Mouse (Mus musculus) hindbrain, embryonic 16.5 days (tissue): ENCODE data around the gene AI661453. TPM values are rescaled to one million over a fixed set of nuclear protein-coding genes. Genes with fewer than 3 reads are reported as not detected.

Experiments used
- ATAC-seq: fragments of 200-750 bp; cut with Nextera tagmentation; 2 replicates; pipeline ENCODE4 v1.8.0; 2017; ENCODE audit warnings: moderate TSS enrichment, moderate library complexity
- H3K27ac ChIP-seq: fragments of 300-500 bp; sonication (generic); 2 replicates; pipeline ENCODE4 v1.5.1; 2014; ENCODE audit warnings: low read depth, mild to moderate bottlenecking, control low read depth, low read length, moderate library complexity
- H3K27me3 ChIP-seq: fragments of 300-500 bp; sonication (generic); replicated peaks from 2 replicates; pipeline ENCODE4 v1.6.1; 2014; ENCODE audit warnings: low read length; ENCODE audit not compliant: control insufficient read depth, insufficient read depth
- H3K36me3 ChIP-seq: fragments of 300-500 bp; sonication (generic); 2 replicates; pipeline ENCODE4 v1.6.1; 2014; ENCODE audit warnings: mild to moderate bottlenecking, low read length, moderate library complexity, mixed read lengths; ENCODE audit not compliant: control insufficient read depth, insufficient read depth
- H3K4me1 ChIP-seq: fragments of 300-500 bp; sonication (generic); 2 replicates; pipeline ENCODE4 v1.6.1; 2014; ENCODE audit warnings: low read depth, low read length; ENCODE audit not compliant: control insufficient read depth, insufficient read depth
- H3K4me2 ChIP-seq: fragments of 300-500 bp; sonication (generic); 2 replicates; pipeline ENCODE4 v1.6.1; 2014; ENCODE audit warnings: mild to moderate bottlenecking, low read length, control low read depth, moderate library complexity
- H3K4me3 ChIP-seq: fragments of 300-500 bp; sonication (generic); 2 replicates; pipeline ENCODE4 v1.5.1; 2014; ENCODE audit warnings: mild to moderate bottlenecking, low read length, control low read depth, moderate library complexity
- H3K9ac ChIP-seq: fragments of 300-500 bp; sonication (generic); 2 replicates; pipeline ENCODE4 v1.6.1; 2014; ENCODE audit warnings: low read depth, mild to moderate bottlenecking, control low read depth, low read length, moderate library complexity
- H3K9me3 ChIP-seq: fragments of 300-500 bp; sonication (generic); 2 replicates; pipeline ENCODE4 v1.6.1; 2014; ENCODE audit warnings: mild to moderate bottlenecking, low read length, moderate library complexity; ENCODE audit not compliant: control insufficient read depth
- WGBS: fragments of 180-500 bp; shearing (Covaris S2); extraction: QIAGEN DNeasy Blood & Tissue Kit; methylation state at CpG from one replicate; pipeline ENCODE4 v1.1.7; 2014; 5-methylcytosine and 5-hydroxymethylcytosine counted together
- polyA plus RNA-seq: library from polyadenylated mRNA; unstranded; fragments of >200 nt; fragmentation: Nextera tagmentation; extraction: Ambion mirVana; gene quantifications from 2 replicates; pipeline ENCODE4 v1.2.1, GENCODE M21; 2015

The AI661453 gene
- polyA plus RNA-seq, 1 experiment from 2014 or later, result 0.11 TPM

DNA sequence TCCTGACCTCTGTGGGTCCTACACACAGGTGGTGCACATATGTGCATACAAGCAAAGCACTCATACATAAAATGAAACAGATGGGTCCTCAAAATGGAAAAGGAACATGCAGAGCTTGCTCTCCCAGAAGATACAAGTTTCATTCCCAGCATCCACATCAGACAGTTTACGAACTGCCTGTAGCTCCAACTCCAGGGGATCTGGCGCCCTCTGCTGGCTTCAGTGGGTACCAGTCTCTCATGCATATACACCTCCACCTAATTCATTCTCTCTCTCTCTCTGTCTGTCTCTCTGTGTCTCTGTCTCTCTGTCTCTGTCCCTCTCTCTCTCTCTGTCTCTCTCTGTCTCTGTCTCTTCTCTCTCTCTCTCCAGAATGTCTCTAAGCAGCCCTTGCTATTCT is 46.0 kb downstream of the AI661453 start:
- no peaks in the 10 kb centered on the region for H3K36me3 ChIP-seq
- no peak overlapping the region for H3K9ac ChIP-seq
- H3K4me2 ChIP-seq, result no peak overlapping the region
- H3K4me3 ChIP-seq, result no peak overlapping the region
- H3K4me1 ChIP-seq, result no peaks in the 10 kb centered on the region
- no peak overlapping the region for H3K27ac ChIP-seq
- H3K27me3 ChIP-seq, result no peaks in the 10 kb centered on the region
- 42% methylated on average over 2 of the region's 2 CpGs for WGBS
- H3K9me3 ChIP-seq, result no peaks in the 10 kb centered on the region
- ATAC-seq, result no peak

DNA sequence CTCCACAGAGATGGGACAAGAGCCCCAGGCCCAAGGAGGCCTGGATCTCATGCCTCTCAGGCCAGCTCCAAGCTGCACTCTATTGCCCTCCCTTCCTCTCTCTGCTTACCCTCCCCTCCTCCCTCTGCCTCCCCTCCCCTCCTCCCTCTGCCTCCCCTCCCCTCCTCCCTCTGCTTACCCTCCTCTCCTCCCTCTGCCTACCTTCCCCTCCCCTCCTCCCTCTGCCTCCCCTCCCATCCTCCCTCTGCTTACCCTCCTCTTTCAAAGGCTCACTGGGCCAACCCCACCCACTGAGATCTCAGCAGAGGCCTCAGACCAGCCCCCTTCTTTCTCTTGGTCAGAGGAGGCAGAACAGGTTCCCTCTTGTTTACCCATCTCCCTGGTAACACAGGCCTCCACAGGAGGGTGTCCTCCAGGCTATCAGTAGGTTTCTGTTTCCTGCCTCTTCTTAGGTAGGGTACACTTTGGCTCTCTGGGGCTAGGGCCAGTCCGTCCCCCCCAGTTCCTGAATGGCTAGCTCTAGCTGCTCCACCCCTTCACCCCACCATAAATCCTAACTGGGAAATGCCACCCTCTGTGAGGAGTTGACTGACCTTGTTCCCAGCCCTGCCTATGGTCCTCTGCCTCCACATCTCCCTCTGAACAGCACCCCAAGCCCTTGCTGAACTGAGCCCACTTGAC is 48.0 kb downstream of the AI661453 start:
- Histone ChIP-seq H3K27me3 (no peaks in the 10 kb centered on the region), H3K27ac (no peak overlapping the region), H3K4me2 (no peak overlapping the region), H3K9me3 (no peaks in the 10 kb centered on the region), H3K4me1 (no peaks in the 10 kb centered on the region), H3K36me3 (peaks cover 6% of the 10 kb centered on the region; the same call in 1 of the 2 replicates), H3K4me3 (no peak overlapping the region), H3K9ac (no peak overlapping the region)
- peak; percentile 35; the same call in 1 of the 2 replicates for ATAC-seq
- WGBS, result 8% methylated on average over 1 of the region's 1 CpGs

GRCm38 (mm10) chr17:47484993-47485392 is 48.6 kb downstream of the AI661453 start:
- H3K27me3 ChIP-seq, result no peaks in the 10 kb centered on the region
- H3K36me3 ChIP-seq, result peaks cover 12% of the 10 kb centered on the region
- ATAC-seq, result no peak
- no peak overlapping the region for H3K27ac ChIP-seq
- no peak overlapping the region for H3K4me2 ChIP-seq
- H3K4me1 ChIP-seq, result no peaks in the 10 kb centered on the region
- no peak overlapping the region for H3K9ac ChIP-seq
- H3K4me3 ChIP-seq, result no peak overlapping the region
- WGBS, result 10% methylated on average over 3 of the region's 3 CpGs
- H3K9me3 ChIP-seq, result no peaks in the 10 kb centered on the region

DNA sequence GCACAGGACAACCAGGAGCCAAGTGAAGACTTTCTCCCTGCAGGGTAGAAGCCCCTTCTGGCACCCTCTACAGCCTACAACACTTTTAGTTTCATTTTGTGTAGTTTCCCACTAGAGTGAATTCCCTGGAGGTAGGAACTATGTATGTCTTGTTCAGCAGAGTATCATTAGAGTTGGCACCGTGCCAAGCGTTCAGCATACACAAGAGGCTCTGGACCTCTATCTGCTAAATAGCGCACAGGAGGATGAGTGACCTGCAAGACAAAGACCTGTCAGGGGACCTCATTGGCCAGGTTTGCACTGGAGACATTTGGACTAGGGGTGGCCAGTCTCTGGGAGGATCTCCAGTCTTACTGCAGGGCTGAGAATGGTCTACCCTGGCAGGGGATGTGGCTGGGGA is 49.4 kb downstream of the AI661453 start:
- H3K4me3 ChIP-seq, result no peak overlapping the region
- peaks cover 12% of the 10 kb centered on the region for H3K36me3 ChIP-seq
- H3K4me2 ChIP-seq, result no peak overlapping the region
- no peaks in the 10 kb centered on the region for H3K27me3 ChIP-seq
- no peaks in the 10 kb centered on the region for H3K9me3 ChIP-seq
- no peak; the same call in 1 of the 2 replicates for ATAC-seq
- 69% methylated on average over 3 of the region's 3 CpGs for WGBS
- H3K9ac ChIP-seq, result no peak overlapping the region
- H3K27ac ChIP-seq, result no peak overlapping the region
- no peaks in the 10 kb centered on the region for H3K4me1 ChIP-seq

- WGBS, result 82% methylated on average over 9 of the region's 9 CpGs
- no peak overlapping the region for H3K4me2 ChIP-seq
- no peak for ATAC-seq
- H3K9me3 ChIP-seq, result no peaks in the 10 kb centered on the region
- H3K27ac ChIP-seq, result no peak overlapping the region
- no peaks in the 10 kb centered on the region for H3K4me1 ChIP-seq
- H3K27me3 ChIP-seq, result no peaks in the 10 kb centered on the region
- H3K4me3 ChIP-seq, result no peak overlapping the region
- H3K9ac ChIP-seq, result no peak overlapping the region
- peaks cover 27% of the 10 kb centered on the region for H3K36me3 ChIP-seq
Measured at GRCm38 (mm10) chr17:47490791-47491190, 54.4 kb downstream of the AI661453 start.

DNA sequence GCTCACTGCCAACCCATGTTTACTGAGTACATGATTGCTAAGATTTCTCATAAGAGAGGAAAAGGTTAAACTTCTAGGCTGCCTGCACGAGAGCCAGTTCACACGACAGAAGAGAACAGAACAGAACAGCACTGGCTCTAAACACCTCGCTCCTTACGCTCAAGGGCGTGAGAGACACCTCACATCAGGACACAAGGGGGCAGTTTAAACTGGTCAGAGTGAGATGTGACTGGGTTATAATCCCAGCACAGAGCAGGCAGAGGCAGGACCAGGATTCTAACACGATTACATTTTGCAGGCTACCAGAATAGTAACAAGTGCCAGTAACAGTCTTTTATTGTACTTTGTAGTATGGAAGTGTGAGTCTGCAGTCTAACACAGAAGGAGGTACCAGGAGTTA is 56.3 kb downstream of the AI661453 start:
- Histone ChIP-seq H3K27me3 (no peaks in the 10 kb centered on the region), H3K9me3 (no peaks in the 10 kb centered on the region), H3K27ac (no peak overlapping the region), H3K9ac (no peak overlapping the region), H3K4me2 (no peak overlapping the region), H3K4me1 (no peaks in the 10 kb centered on the region), H3K4me3 (no peak overlapping the region), H3K36me3 (peaks cover 35% of the 10 kb centered on the region)
- no peak for ATAC-seq
- 88% methylated on average over 6 of the region's 6 CpGs for WGBS

GRCm38 (mm10) chr17:47493653-47494052 is 57.2 kb downstream of the AI661453 start:
- H3K36me3 ChIP-seq, result peaks cover 37% of the 10 kb centered on the region
- no peak overlapping the region for H3K27ac ChIP-seq
- H3K9me3 ChIP-seq, result no peaks in the 10 kb centered on the region
- H3K4me2 ChIP-seq, result no peak overlapping the region
- no peak for ATAC-seq
- no peaks in the 10 kb centered on the region for H3K27me3 ChIP-seq
- 88% methylated on average over 6 of the region's 6 CpGs for WGBS
- H3K4me3 ChIP-seq, result no peak overlapping the region
- no peaks in the 10 kb centered on the region for H3K4me1 ChIP-seq
- H3K9ac ChIP-seq, result no peak overlapping the region

GRCm38 (mm10) chr17:47494132-47494531 is 57.7 kb downstream of the AI661453 start:
- no peaks in the 10 kb centered on the region for H3K9me3 ChIP-seq
- no peak overlapping the region for H3K9ac ChIP-seq
- WGBS, result 89% methylated on average over 11 of the region's 11 CpGs
- H3K4me2 ChIP-seq, result no peak overlapping the region
- H3K27me3 ChIP-seq, result no peaks in the 10 kb centered on the region
- no peak overlapping the region for H3K27ac ChIP-seq
- no peak for ATAC-seq
- no peak overlapping the region for H3K4me3 ChIP-seq
- H3K36me3 ChIP-seq, result peaks cover 32% of the 10 kb centered on the region
- no peaks in the 10 kb centered on the region for H3K4me1 ChIP-seq

GRCm38 (mm10) chr17:47501531-47501930 is 65.1 kb downstream of the AI661453 start:
- peaks cover 6% of the 10 kb centered on the region; the same call in 1 of the 2 replicates for H3K36me3 ChIP-seq
- 9% methylated on average over 11 of the region's 11 CpGs for WGBS
- peak overlapping the region; percentile 30; the same call in 1 of the 2 replicates for H3K9ac ChIP-seq
- H3K4me1 ChIP-seq, result peaks cover 16% of the 10 kb centered on the region
- no peaks in the 10 kb centered on the region for H3K9me3 ChIP-seq
- 0 out of 2 replicates have a peak, but pooled peaks have one; percentile 1 for ATAC-seq
- H3K27ac ChIP-seq, result no peak overlapping the region
- H3K4me2 ChIP-seq, result peak overlapping the region; percentile 80
- peak overlapping the region; percentile 75 for H3K4me3 ChIP-seq
- H3K27me3 ChIP-seq, result no peaks in the 10 kb centered on the region
